Mouse (Mus musculus) erythroblast, embryonic 14.5 days (primary cell): Measurements from ENCODE around the gene Galc. TPM values are rescaled to one million over a fixed set of nuclear protein-coding genes. Genes with fewer than 3 reads are reported as not detected.
"Not testable (repeated sequence)": the region's sequence is repeated elsewhere in the genome, so short reads cannot be mapped to it uniquely, and the experiment has no call there.

Experiments
- H3K27me3 ChIP-seq: 2 replicates; pipeline ENCODE4 v1.6.1; 2012; ENCODE audit warnings: inconsistent platforms; ENCODE audit not compliant: control insufficient read depth
- H3K36me3 ChIP-seq: 2 replicates; pipeline ENCODE4 v1.6.1; 2012; ENCODE audit warnings: mild to moderate bottlenecking, inconsistent platforms; ENCODE audit not compliant: control insufficient read depth
- H3K4me1 ChIP-seq: 2 replicates; pipeline ENCODE4 v1.6.1; 2012; ENCODE audit warnings: inconsistent platforms; ENCODE audit not compliant: control insufficient read depth
- H3K4me3 ChIP-seq: replicated peaks from 2 replicates; pipeline ENCODE3; 2012; ENCODE audit warnings: moderate library complexity, mild to moderate bottlenecking, inconsistent platforms
- H3K9me3 ChIP-seq: 2 replicates; pipeline ENCODE4 v1.6.1; 2012; ENCODE audit warnings: low read length, inconsistent platforms, mixed read lengths; ENCODE audit not compliant: control insufficient read depth
- GATA1 ChIP-seq: IDR thresholded peaks from 2 replicates; pipeline ENCODE4 v1.6.1; 2012; ENCODE audit warnings: low read length, inconsistent platforms, mixed read lengths
- TAL1 ChIP-seq: IDR thresholded peaks from 3 replicates; pipeline ENCODE4 v1.6.1; 2012; ENCODE audit warnings: low read length, inconsistent platforms, mixed read lengths
- polyA plus RNA-seq: library from polyadenylated mRNA; stranded (reverse); fragments of >175 nt; gene quantifications from 2 replicates; pipeline ENCODE4 v1.2.3, GENCODE M21; 2012

The Galc gene
- polyA plus RNA-seq, 1 experiment = not detected

DNA sequence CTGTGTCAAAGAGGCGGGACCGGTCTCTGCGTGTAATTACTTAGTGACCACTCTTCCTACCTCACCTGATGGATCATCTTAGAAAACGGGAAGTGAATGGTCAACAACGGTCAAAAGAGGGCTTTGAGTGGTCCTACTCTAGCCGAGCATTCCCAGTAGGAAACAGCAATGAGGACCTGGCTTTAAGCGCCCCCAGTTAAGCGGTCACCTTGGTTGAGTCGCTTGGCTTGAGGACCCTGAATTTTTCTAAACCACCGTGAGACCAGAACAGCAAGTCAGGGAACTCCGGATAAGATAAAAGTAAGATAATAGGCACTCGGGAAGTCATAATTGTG is 226 bp upstream of the Galc start:
- Histone ChIP-seq H3K9me3 (no peaks in the 10 kb centered on the region), H3K4me1 (peaks cover 16% of the 10 kb centered on the region), H3K4me3 (peak overlapping the region; percentile 84), H3K36me3 (no peaks in the 10 kb centered on the region), H3K27me3 (no peaks in the 10 kb centered on the region)
- TF ChIP-seq TAL1 (no peak), GATA1 (no peak)

DNA sequence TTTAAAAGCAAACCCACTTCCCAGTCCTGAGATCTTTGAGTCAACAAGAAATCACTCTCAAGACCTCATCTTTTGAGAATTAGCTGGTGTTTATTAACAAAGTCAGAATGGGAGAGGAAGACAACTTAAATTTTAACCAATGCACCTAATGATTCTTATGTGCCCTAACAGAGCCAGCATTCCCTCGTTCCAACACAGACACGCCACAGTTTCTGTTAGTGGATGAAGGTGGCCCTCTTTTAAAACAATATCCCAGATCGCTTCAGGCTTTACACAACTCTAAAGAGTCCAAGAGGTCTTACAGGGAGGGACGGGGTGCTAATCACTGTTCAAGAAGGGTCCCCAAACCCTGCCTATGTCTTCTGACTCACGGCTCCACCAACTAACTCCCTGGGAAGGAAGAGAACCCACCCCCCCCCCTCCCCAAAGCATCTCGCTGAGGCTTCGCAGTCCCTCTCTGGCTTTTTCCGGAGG is 851 bp downstream of the Galc start:
- Histone ChIP-seq H3K9me3 (no peaks in the 10 kb centered on the region), H3K27me3 (no peaks in the 10 kb centered on the region), H3K4me3 (peak overlapping the region; percentile 84), H3K4me1 (peaks cover 16% of the 10 kb centered on the region), H3K36me3 (no peaks in the 10 kb centered on the region)
- no peak for TF ChIP-seq GATA1
- TF ChIP-seq TAL1 = no peak

DNA sequence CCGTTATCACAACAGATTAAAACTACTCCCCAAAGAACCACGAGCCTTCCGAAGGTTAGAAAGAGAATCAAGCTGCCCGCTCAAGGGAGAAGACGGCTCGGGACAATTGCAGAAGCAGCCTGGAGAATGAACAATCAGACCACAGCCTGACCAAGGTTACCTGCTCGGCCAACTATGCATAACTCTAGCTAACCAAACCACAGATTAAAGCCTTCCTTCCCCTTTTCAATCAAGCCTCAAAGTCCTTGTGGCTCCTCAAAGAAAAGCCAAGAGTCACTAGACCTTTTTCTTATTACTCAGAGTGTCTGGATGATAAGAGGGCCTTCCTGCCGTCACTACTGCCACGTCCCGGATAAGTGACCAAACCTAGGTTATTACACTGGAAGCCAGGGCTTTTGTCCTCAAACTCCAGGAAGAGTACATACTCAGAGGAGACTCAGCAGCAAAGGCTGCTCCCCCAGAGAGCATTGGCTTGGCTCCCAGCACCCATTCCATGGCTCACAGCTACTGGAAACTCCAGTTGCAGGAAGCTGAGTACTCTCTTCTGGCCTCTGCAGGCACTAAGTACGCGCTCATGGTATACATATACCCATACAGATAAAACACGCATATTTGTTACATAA is 3.8 kb downstream of the Galc start:
- no peak overlapping the region for H3K4me3 ChIP-seq
- no peaks in the 10 kb centered on the region for H3K36me3 ChIP-seq

DNA sequence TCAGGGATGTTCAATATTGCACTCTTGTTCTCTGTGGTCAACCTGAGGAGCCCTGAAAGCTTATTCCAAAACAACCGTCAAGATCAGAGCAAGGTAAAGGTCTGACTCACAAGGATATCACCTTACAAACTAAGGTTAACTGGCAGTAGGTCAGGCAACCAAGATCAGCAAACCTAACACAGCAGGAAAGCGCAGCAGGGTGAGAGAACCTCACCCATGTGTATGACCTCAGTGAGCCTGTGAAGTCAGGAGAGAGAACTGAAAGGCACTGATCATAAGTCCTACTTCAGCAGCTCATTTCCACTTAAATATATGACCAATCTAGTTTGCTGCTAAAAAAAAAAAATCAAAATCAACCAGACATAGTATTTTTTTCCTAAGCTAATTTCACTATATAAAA is 6.8 kb downstream of the Galc start:
- Histone ChIP-seq H3K27me3 (no peaks in the 10 kb centered on the region), H3K36me3 (no peaks in the 10 kb centered on the region; the same call in 1 of the 2 replicates), H3K4me3 (no peak overlapping the region), H3K4me1 (no peaks in the 10 kb centered on the region), H3K9me3 (no peaks in the 10 kb centered on the region)
- no peak for TF ChIP-seq TAL1
- no peak for TF ChIP-seq GATA1

More for the DNA sequence above, 3.8 kb downstream of the Galc start:
- peaks cover 16% of the 10 kb centered on the region for H3K4me1 ChIP-seq
- no peaks in the 10 kb centered on the region for H3K27me3 ChIP-seq
- H3K9me3 ChIP-seq = no peaks in the 10 kb centered on the region
- TF ChIP-seq TAL1 (no peak), GATA1 (no peak)

DNA sequence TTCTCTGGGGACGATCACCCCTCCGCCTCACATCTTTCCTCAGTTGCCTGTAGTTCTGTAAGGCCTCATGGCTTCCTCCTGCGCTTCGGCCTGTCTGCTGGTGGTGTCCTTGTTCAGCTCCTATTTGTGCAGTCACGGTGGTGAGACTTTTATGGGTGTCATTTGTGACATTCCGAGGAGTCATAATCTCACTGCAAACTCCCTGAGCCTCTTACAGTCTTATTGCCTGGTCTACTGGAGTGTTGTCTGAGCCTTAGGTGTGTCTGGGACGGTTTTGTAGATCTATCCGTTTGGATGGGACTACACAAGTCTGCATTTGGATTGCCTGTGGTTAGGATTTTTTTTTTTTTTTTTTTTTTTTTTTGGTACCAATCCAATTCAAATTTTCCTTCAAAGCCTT is 8.9 kb downstream of the Galc start:
- no peaks in the 10 kb centered on the region for H3K4me1 ChIP-seq
- TF ChIP-seq TAL1 (no peak; the same call in 2 of the 3 replicates), GATA1 (no peak)
- no peak overlapping the region for H3K4me3 ChIP-seq
- H3K36me3 ChIP-seq = no peaks in the 10 kb centered on the region; the same call in 1 of the 2 replicates
- no peaks in the 10 kb centered on the region for H3K27me3 ChIP-seq
- no peaks in the 10 kb centered on the region for H3K9me3 ChIP-seq

DNA sequence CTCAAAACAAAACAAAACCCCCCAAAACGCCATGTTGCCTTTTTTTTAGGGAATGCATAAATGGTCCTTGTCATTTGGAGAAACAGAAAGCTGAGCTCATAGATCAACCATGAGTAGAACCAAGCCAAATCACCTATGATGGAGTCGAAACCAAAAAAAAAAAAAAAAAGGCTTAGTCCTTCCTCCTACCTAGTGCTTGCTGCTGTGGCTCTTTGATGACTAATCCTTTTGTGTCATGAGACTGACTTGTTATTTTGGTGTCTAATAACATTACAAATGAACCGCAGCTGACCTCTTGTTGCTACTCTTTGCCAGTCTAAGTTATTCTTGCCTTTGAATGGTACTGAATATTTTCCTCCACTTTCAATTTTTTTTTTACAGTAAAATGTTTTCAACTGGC is 9.6 kb downstream of the Galc start:
- TF ChIP-seq GATA1 (no peak), TAL1 (no peak)
- Histone ChIP-seq H3K9me3 (no peaks in the 10 kb centered on the region), H3K27me3 (no peaks in the 10 kb centered on the region), H3K36me3 (no peaks in the 10 kb centered on the region; the same call in 1 of the 2 replicates), H3K4me1 (no peaks in the 10 kb centered on the region), H3K4me3 (no peak overlapping the region)

DNA sequence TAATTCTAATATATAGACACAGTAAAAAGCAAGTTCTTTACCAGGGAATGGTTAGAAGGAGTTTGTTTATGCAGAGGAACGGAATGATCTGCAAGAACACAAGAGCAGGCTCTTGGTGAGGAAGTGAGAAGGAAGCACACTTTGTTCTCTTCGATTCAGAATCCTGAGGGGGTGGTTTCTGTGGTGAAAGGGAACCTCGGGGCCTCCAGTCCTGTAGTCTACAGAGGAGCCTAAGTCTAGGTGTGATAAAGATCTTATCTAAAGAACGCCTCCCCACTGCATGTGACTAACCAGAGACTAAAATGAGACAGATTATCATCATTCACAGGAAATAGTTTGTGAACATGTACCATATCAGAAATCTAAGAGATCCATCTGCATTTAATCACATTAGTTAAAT is 12.4 kb downstream of the Galc start:
- H3K4me1 ChIP-seq = no peaks in the 10 kb centered on the region
- H3K9me3 ChIP-seq = no peaks in the 10 kb centered on the region
- TF ChIP-seq TAL1 (no peak), GATA1 (no peak)
- H3K36me3 ChIP-seq = no peaks in the 10 kb centered on the region; the same call in 1 of the 2 replicates
- H3K4me3 ChIP-seq = no peak overlapping the region
- no peaks in the 10 kb centered on the region for H3K27me3 ChIP-seq

DNA sequence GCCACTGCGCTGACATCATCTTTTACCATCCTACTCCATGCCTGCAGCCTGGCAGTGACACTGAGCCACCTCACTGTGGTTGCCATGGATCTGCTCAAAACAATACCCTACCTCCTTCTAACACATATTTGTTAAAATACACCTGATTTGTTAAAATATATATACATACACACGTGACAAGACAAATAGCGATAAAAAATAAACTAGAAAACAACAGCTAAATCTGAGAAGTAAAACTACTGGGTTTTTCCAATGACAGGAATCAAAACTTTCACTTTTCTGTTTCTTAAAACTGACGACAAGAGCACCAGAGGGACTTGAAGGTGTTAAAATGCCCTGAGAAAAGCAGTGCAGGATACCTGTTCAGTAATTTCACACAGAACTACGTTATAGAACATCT is 14.4 kb downstream of the Galc start:
- no peak overlapping the region for H3K4me3 ChIP-seq
- no peaks in the 10 kb centered on the region for H3K4me1 ChIP-seq
- no peaks in the 10 kb centered on the region for H3K36me3 ChIP-seq
- no peaks in the 10 kb centered on the region for H3K9me3 ChIP-seq
- no peaks in the 10 kb centered on the region for H3K27me3 ChIP-seq
- no peak for TF ChIP-seq GATA1
- no peak for TF ChIP-seq TAL1

DNA sequence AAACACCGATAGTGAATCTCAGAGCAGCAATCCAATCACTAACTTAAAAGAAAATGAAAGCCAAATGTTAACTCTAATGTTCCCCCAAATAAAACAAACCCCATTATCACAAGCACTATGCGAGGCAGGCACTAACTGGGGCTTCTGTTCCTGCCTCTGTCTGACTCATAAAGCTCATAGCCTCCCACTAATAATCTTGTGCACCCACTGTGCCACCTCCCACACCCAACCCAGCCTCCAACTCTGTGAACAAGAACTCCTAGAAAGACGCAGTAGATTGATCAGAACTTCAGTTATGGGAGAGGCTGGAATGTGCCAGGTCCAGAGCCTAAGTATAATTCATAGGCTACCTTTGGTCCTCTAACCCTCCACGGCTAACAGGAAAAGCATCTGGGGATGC is 15.1 kb downstream of the Galc start:
- Histone ChIP-seq H3K36me3 (no peaks in the 10 kb centered on the region), H3K4me3 (no peak overlapping the region), H3K4me1 (no peaks in the 10 kb centered on the region), H3K27me3 (no peaks in the 10 kb centered on the region), H3K9me3 (no peaks in the 10 kb centered on the region)
- TF ChIP-seq GATA1 = no peak
- no peak for TF ChIP-seq TAL1

DNA sequence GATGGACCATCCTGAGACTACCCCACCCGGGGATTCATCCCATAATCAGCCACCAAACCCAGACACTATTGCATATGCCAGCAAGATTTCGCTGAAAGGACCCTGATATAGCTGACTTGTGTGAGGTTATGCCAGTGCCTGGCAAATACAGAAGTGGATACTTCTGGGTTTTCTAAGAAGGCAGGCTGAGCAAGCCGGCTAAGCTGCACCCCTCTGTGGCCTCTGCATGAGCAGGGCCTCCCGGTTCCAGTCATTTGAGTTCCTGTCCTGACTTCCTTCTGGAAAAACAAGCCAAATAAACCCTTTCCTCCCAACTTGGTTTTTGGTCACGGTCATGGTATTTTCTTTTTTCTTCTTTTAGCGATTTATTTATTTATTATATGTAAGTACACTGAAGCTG is 20.8 kb downstream of the Galc start:
- not testable (repeated sequence) for H3K36me3 ChIP-seq, H3K9me3 ChIP-seq, H3K27me3 ChIP-seq, H3K4me1 ChIP-seq, H3K4me3 ChIP-seq
